Mouse (Mus musculus) ZHBTc4 (cell line): ENCODE measurements around the gene Slc25a30.
"Not testable (repeated sequence)": the region's sequence is repeated elsewhere in the genome, so short reads cannot be mapped to it uniquely, and the experiment has no call there.

Experiments used
- DNase-seq: peaks from one replicate; pipeline ENCODE4 v3.0.0-alpha.2; 2011; ENCODE audit warnings: low read depth, low spot score

The Slc25a30 gene

GRCm38 (mm10) chr14:75793110-75793509 is 6.3 kb upstream of the Slc25a30 start:
- no peak for DNase-seq

- no peak for DNase-seq
Measured at GRCm38 (mm10) chr14:75791372-75791771, 4.5 kb upstream of the Slc25a30 start.

GRCm38 (mm10) chr14:75790411-75790996 is 3.7 kb upstream of the Slc25a30 start:
- no peak for DNase-seq

GRCm38 (mm10) chr14:75789291-75789690 is 2.5 kb upstream of the Slc25a30 start:
- no peak for DNase-seq

GRCm38 (mm10) chr14:75787794-75788175 is 948 bp upstream of the Slc25a30 start:
- DNase-seq, result no peak

GRCm38 (mm10) chr14:75786424-75786867 is 391 bp downstream of the Slc25a30 start:
- DNase-seq, result peak; percentile 79

GRCm38 (mm10) chr14:75779913-75780312 is 6.9 kb downstream of the Slc25a30 start:
- DNase-seq, result no peak

- no peak for DNase-seq
Measured at GRCm38 (mm10) chr14:75776637-75777036, 10.2 kb downstream of the Slc25a30 start.

GRCm38 (mm10) chr14:75773431-75773830 is 13.4 kb downstream of the Slc25a30 start:
- no peak for DNase-seq

GRCm38 (mm10) chr14:75772407-75772806 is 14.4 kb downstream of the Slc25a30 start:
- not testable (repeated sequence) for DNase-seq

- DNase-seq, result no peak
Measured at GRCm38 (mm10) chr14:75771101-75771501, 15.7 kb downstream of the Slc25a30 start.

GRCm38 (mm10) chr14:75769334-75769733 is 17.5 kb downstream of the Slc25a30 start:
- DNase-seq, result no peak

- no peak for DNase-seq
Measured at GRCm38 (mm10) chr14:75768275-75768608, 18.6 kb downstream of the Slc25a30 start.

- DNase-seq, result peak; percentile 82
Measured at GRCm38 (mm10) chr14:75767492-75768274, 19.2 kb downstream of the Slc25a30 start.

- peak; percentile 34 for DNase-seq
Measured at GRCm38 (mm10) chr14:75761028-75761805, 25.6 kb downstream of the Slc25a30 start.

GRCm38 (mm10) chr14:75758401-75758800 is 28.4 kb downstream of the Slc25a30 start:
- no peak for DNase-seq

GRCm38 (mm10) chr14:75757821-75758220 is 29.0 kb downstream of the Slc25a30 start:
- DNase-seq, result no peak

- no peak for DNase-seq
Measured at GRCm38 (mm10) chr14:75756971-75757370, 29.9 kb downstream of the Slc25a30 start.

- peak; percentile 85 for DNase-seq
Measured at GRCm38 (mm10) chr14:75753991-75754817, 32.6 kb downstream of the Slc25a30 start, which contains the start of gene Cog3. Cog3 (minus strand) TSS chr14:75754517.

- DNase-seq, result no peak
Measured at GRCm38 (mm10) chr14:75753206-75753605, 33.6 kb downstream of the Slc25a30 start.

- DNase-seq, result no peak
Measured at GRCm38 (mm10) chr14:75751040-75751439, 35.8 kb downstream of the Slc25a30 start.
